Mouse (Mus musculus) central nervous system, embryonic 11.5 days (tissue): ENCODE data around the gene Gin1. TPM values are rescaled to one million over a fixed set of nuclear protein-coding genes. Genes with fewer than 3 reads are reported as not detected.

ENCODE experiments used
- polyA plus RNA-seq: library from polyadenylated mRNA; depleted of rRNA; stranded (reverse); fragments of >200 nt; gene quantifications from 2 replicates; pipeline ENCODE4 v1.2.3, GENCODE M21; 2012; rRNA removed

The Gin1 gene
- polyA plus RNA-seq, result 7.4 and 10.5 TPM in 2 replicates

GRCm38 (mm10) chr1:97769904-97770753, at the start of gene Gin1, which contains the start of gene Ppip5k2:
Gene Gin1, plus strand, starts transcription at chr1:97770172.
Gene Ppip5k2, minus strand, starts transcription at chr1:97770411.

Other genes starting within 250 kb of the Gin1 start
- 28.2 and 37.3 TPM in 2 replicates for gene D1Ertd622e, start 108.1 kb upstream of the Gin1 start, polyA plus RNA-seq
- 23.9 and 40.3 TPM in 2 replicates for gene Ppip5k2, start 239 bp downstream of the Gin1 start, polyA plus RNA-seq